Mouse (Mus musculus): ENCODE measurements around the gene Mfsd4b5. TPM values are rescaled to one million over a fixed set of nuclear protein-coding genes. Genes with fewer than 3 reads are reported as not detected.

The Mfsd4b5 gene
- polyA plus RNA-seq (2015; fragmentation: Nextera tagmentation; extraction: Ambion mirVana), result 0.11 TPM in 2 replicates

- Histone ChIP-seq H3K36me3 (ENCODE audit: control insufficient read depth, insufficient read depth) (no peaks in the 10 kb centered on the region), H3K4me1 (ENCODE audit: control insufficient read depth, low read depth, low read length) (peaks cover 7% of the 10 kb centered on the region), H3K9me3 (replicated peaks; ENCODE audit: control insufficient read depth, low read length) (no peaks in the 10 kb centered on the region), H3K4me2 (ENCODE audit: low read depth, low read length) (no peak within 1 kb of the TSS), H3K27ac (ENCODE audit: low read length) (no peak within 1 kb of the TSS), H3K4me3 (ENCODE audit: low read depth, low read length) (no peak within 1 kb of the TSS), H3K27me3 (ENCODE audit: control insufficient read depth, insufficient read depth, low read depth, low read length) (no peaks in the 10 kb centered on the region), H3K9ac (ENCODE audit: low read depth, low read length) (no peak within 1 kb of the TSS)
- no peak for ATAC-seq (ENCODE audit: low read depth)
- 71% methylated on average over 12 of the region's 12 CpGs for WGBS (ENCODE audit: insufficient replicate concordance)
These were observed at the start of gene Mfsd4b5 for GRCm38 (mm10) chr10:39986466-39986865. Gene Mfsd4b5 (minus strand): TSS chr10:39986646.

GRCm38 (mm10) chr10:40034956-40035355, 48.5 kb upstream of the Mfsd4b5 start:
- ATAC-seq (ENCODE audit: low read depth), result no peak
- H3K27ac ChIP-seq (ENCODE audit: low read length), result no peak overlapping the region

GRCm38 (mm10) chr10:40032897-40033296, 46.5 kb upstream of the Mfsd4b5 start:
- H3K27me3 ChIP-seq (ENCODE audit: control insufficient read depth, insufficient read depth, low read depth, low read length), result no peaks in the 10 kb centered on the region
- H3K4me1 ChIP-seq (ENCODE audit: control insufficient read depth, low read depth, low read length), result no peaks in the 10 kb centered on the region
- H3K4me3 ChIP-seq (ENCODE audit: low read depth, low read length), result no peak overlapping the region

More at GRCm38 (mm10) chr10:40034956-40035355, 48.5 kb upstream of the Mfsd4b5 start:
- H3K4me2 ChIP-seq (ENCODE audit: low read depth, low read length), result no peak overlapping the region
- peaks cover 34% of the 10 kb centered on the region for H3K36me3 ChIP-seq (ENCODE audit: control insufficient read depth, insufficient read depth)
- no peaks in the 10 kb centered on the region for H3K4me1 ChIP-seq (ENCODE audit: control insufficient read depth, low read depth, low read length)
- H3K9ac ChIP-seq (ENCODE audit: low read depth, low read length), result no peak overlapping the region
- H3K4me3 ChIP-seq (ENCODE audit: low read depth, low read length), result no peak overlapping the region
- no peaks in the 10 kb centered on the region for H3K27me3 ChIP-seq (ENCODE audit: control insufficient read depth, insufficient read depth, low read depth, low read length)
- H3K9me3 ChIP-seq (replicated peaks; ENCODE audit: control insufficient read depth, low read length), result no peaks in the 10 kb centered on the region
- WGBS (ENCODE audit: insufficient replicate concordance), result 98% methylated on average over 6 of the region's 6 CpGs

GRCm38 (mm10) chr10:40030716-40031115, 44.3 kb upstream of the Mfsd4b5 start:
- H3K4me3 ChIP-seq (ENCODE audit: low read depth, low read length), result no peak overlapping the region
- no peak overlapping the region for H3K9ac ChIP-seq (ENCODE audit: low read depth, low read length)
- no peaks in the 10 kb centered on the region for H3K9me3 ChIP-seq (replicated peaks; ENCODE audit: control insufficient read depth, low read length)
- WGBS (ENCODE audit: insufficient replicate concordance), result 86% methylated on average over 6 of the region's 6 CpGs
- no peak overlapping the region for H3K4me2 ChIP-seq (ENCODE audit: low read depth, low read length)
- no peak for ATAC-seq (ENCODE audit: low read depth)
- H3K4me1 ChIP-seq (ENCODE audit: control insufficient read depth, low read depth, low read length), result no peaks in the 10 kb centered on the region
- H3K27ac ChIP-seq (ENCODE audit: low read length), result no peak overlapping the region
- H3K36me3 ChIP-seq (ENCODE audit: control insufficient read depth, insufficient read depth), result peaks cover 12% of the 10 kb centered on the region; the same call in 1 of the 2 replicates
- H3K27me3 ChIP-seq (ENCODE audit: control insufficient read depth, insufficient read depth, low read depth, low read length), result no peaks in the 10 kb centered on the region

More at GRCm38 (mm10) chr10:40032897-40033296, 46.5 kb upstream of the Mfsd4b5 start:
- no peak overlapping the region for H3K9ac ChIP-seq (ENCODE audit: low read depth, low read length)
- H3K36me3 ChIP-seq (ENCODE audit: control insufficient read depth, insufficient read depth), result peaks cover 31% of the 10 kb centered on the region
- ATAC-seq (ENCODE audit: low read depth), result no peak
- WGBS (ENCODE audit: insufficient replicate concordance), result 82% methylated on average over 2 of the region's 2 CpGs
- H3K4me2 ChIP-seq (ENCODE audit: low read depth, low read length), result no peak overlapping the region
- no peak overlapping the region for H3K27ac ChIP-seq (ENCODE audit: low read length)
- H3K9me3 ChIP-seq (replicated peaks; ENCODE audit: control insufficient read depth, low read length), result no peaks in the 10 kb centered on the region

- H3K9me3 ChIP-seq (replicated peaks; ENCODE audit: control insufficient read depth, low read length), result no peaks in the 10 kb centered on the region
- no peak overlapping the region for H3K27ac ChIP-seq (ENCODE audit: low read length)
- H3K27me3 ChIP-seq (ENCODE audit: control insufficient read depth, insufficient read depth, low read depth, low read length), result peaks cover 10% of the 10 kb centered on the region
- H3K4me2 ChIP-seq (ENCODE audit: low read depth, low read length), result no peak overlapping the region
- peaks cover 2% of the 10 kb centered on the region; the same call in 1 of the 2 replicates for H3K36me3 ChIP-seq (ENCODE audit: control insufficient read depth, insufficient read depth)
- ATAC-seq (ENCODE audit: low read depth), result no peak
- no peak overlapping the region for H3K4me3 ChIP-seq (ENCODE audit: low read depth, low read length)
- H3K4me1 ChIP-seq (ENCODE audit: control insufficient read depth, low read depth, low read length), result peaks cover 7% of the 10 kb centered on the region
- H3K9ac ChIP-seq (ENCODE audit: low read depth, low read length), result no peak overlapping the region
- 76% methylated on average over 2 of the region's 2 CpGs for WGBS (ENCODE audit: insufficient replicate concordance)
These were observed 43.2 kb upstream of the Mfsd4b5 start for GRCm38 (mm10) chr10:40029610-40030009.

GRCm38 (mm10) chr10:40028091-40028490, 41.6 kb upstream of the Mfsd4b5 start:
- H3K4me3 ChIP-seq (ENCODE audit: low read depth, low read length), result no peak overlapping the region
- no peaks in the 10 kb centered on the region for H3K9me3 ChIP-seq (replicated peaks; ENCODE audit: control insufficient read depth, low read length)
- H3K4me2 ChIP-seq (ENCODE audit: low read depth, low read length), result no peak overlapping the region
- ATAC-seq (ENCODE audit: low read depth), result no peak
- WGBS (ENCODE audit: insufficient replicate concordance), result 74% methylated on average over 8 of the region's 8 CpGs
- peaks cover 19% of the 10 kb centered on the region for H3K27me3 ChIP-seq (ENCODE audit: control insufficient read depth, insufficient read depth, low read depth, low read length)
- no peak overlapping the region for H3K9ac ChIP-seq (ENCODE audit: low read depth, low read length)
- peaks cover under 1% of the 10 kb centered on the region; the same call in 1 of the 2 replicates for H3K36me3 ChIP-seq (ENCODE audit: control insufficient read depth, insufficient read depth)
- peaks cover 7% of the 10 kb centered on the region for H3K4me1 ChIP-seq (ENCODE audit: control insufficient read depth, low read depth, low read length)
- no peak overlapping the region for H3K27ac ChIP-seq (ENCODE audit: low read length)

GRCm38 (mm10) chr10:40026546-40026945, 40.1 kb upstream of the Mfsd4b5 start:
- no peak overlapping the region for H3K9ac ChIP-seq (ENCODE audit: low read depth, low read length)
- H3K4me1 ChIP-seq (ENCODE audit: control insufficient read depth, low read depth, low read length), result peaks cover 7% of the 10 kb centered on the region
- H3K4me3 ChIP-seq (ENCODE audit: low read depth, low read length), result no peak overlapping the region
- no peak overlapping the region for H3K4me2 ChIP-seq (ENCODE audit: low read depth, low read length)
- ATAC-seq (ENCODE audit: low read depth), result no peak
- no peaks in the 10 kb centered on the region for H3K36me3 ChIP-seq (ENCODE audit: control insufficient read depth, insufficient read depth)
- H3K9me3 ChIP-seq (replicated peaks; ENCODE audit: control insufficient read depth, low read length), result no peaks in the 10 kb centered on the region
- WGBS (ENCODE audit: insufficient replicate concordance), result 82% methylated on average over 5 of the region's 5 CpGs
- peaks cover 19% of the 10 kb centered on the region for H3K27me3 ChIP-seq (ENCODE audit: control insufficient read depth, insufficient read depth, low read depth, low read length)
- no peak overlapping the region for H3K27ac ChIP-seq (ENCODE audit: low read length)

- ATAC-seq (ENCODE audit: low read depth), result no peak
- 57% methylated on average over 8 of the region's 8 CpGs for WGBS (ENCODE audit: insufficient replicate concordance)
- H3K4me3 ChIP-seq (ENCODE audit: low read depth, low read length), result peak overlapping the region; percentile 59
These were observed 39.1 kb upstream of the Mfsd4b5 start for GRCm38 (mm10) chr10:40025560-40025959.

GRCm38 (mm10) chr10:40024554-40025428, 38.3 kb upstream of the Mfsd4b5 start, which contains the start of gene Mfsd4b1:
Gene Mfsd4b1 (minus strand): TSS chr10:40025268.
- Histone ChIP-seq H3K27me3 (ENCODE audit: control insufficient read depth, insufficient read depth, low read depth, low read length) (peaks cover 19% of the 10 kb centered on the region), H3K4me2 (ENCODE audit: low read depth, low read length) (peak within 1 kb of the TSS; percentile 75), H3K9ac (ENCODE audit: low read depth, low read length) (peak within 1 kb of the TSS; percentile 23; the same call in 1 of the 2 replicates), H3K9me3 (replicated peaks; ENCODE audit: control insufficient read depth, low read length) (no peaks in the 10 kb centered on the region), H3K36me3 (ENCODE audit: control insufficient read depth, insufficient read depth) (no peaks in the 10 kb centered on the region), H3K27ac (ENCODE audit: low read length) (peak within 1 kb of the TSS; percentile 45), H3K4me1 (ENCODE audit: control insufficient read depth, low read depth, low read length) (peaks cover 7% of the 10 kb centered on the region), H3K4me3 (ENCODE audit: low read depth, low read length) (peak within 1 kb of the TSS; percentile 59)
- 2% methylated on average over 46 of the region's 46 CpGs for WGBS (ENCODE audit: insufficient replicate concordance)
- ATAC-seq (ENCODE audit: low read depth), result peak; percentile 89

More at GRCm38 (mm10) chr10:40025560-40025959, 39.1 kb upstream of the Mfsd4b5 start:
- peaks cover 19% of the 10 kb centered on the region for H3K27me3 ChIP-seq (ENCODE audit: control insufficient read depth, insufficient read depth, low read depth, low read length)
- no peaks in the 10 kb centered on the region for H3K36me3 ChIP-seq (ENCODE audit: control insufficient read depth, insufficient read depth)
- H3K9ac ChIP-seq (ENCODE audit: low read depth, low read length), result no peak overlapping the region
- H3K4me1 ChIP-seq (ENCODE audit: control insufficient read depth, low read depth, low read length), result peaks cover 7% of the 10 kb centered on the region
- no peaks in the 10 kb centered on the region for H3K9me3 ChIP-seq (replicated peaks; ENCODE audit: control insufficient read depth, low read length)
- no peak overlapping the region for H3K27ac ChIP-seq (ENCODE audit: low read length)
- peak overlapping the region; percentile 75 for H3K4me2 ChIP-seq (ENCODE audit: low read depth, low read length)

Data from liver, embryonic 16.5 days (tissue).